Mouse (Mus musculus) erythroid progenitor cell, adult 5-6 weeks (primary cell): ENCODE measurements around the gene Gm14147. TPM values are rescaled to one million over a fixed set of nuclear protein-coding genes. Genes with fewer than 3 reads are reported as not detected.
"Not testable (repeated sequence)": the region's sequence is repeated elsewhere in the genome, so short reads cannot be mapped to it uniquely, and the experiment has no call there.

Source experiments
- ATAC-seq: replicated peaks from 2 replicates; pipeline ENCODE4 v1.8.0; 2016; ENCODE audit warnings: moderate number of reproducible peaks, mild to moderate bottlenecking, moderate TSS enrichment, inconsistent platforms; ENCODE audit not compliant: poor library complexity, low FRiP score, severe bottlenecking
- total RNA-seq, 2 experiments: library from RNA; stranded (forward) in 1 of 2; stranded (reverse) in 1 of 2; fragments of 150-400 nt in 1 of 2; fragments of 186-747, 209-891 nt in 1 of 2; gene quantifications; 2 replicates each; pipeline versions ENCODE4 v1.2.3 to v1.2.4; 2015 to 2017; ENCODE audit warnings: low replicate concordance in 2 of 2

Gene Gm14147
- total RNA-seq (2015; ENCODE audit: low replicate concordance) (not detected in 2 replicates), total RNA-seq (2017; ENCODE audit: low replicate concordance) (not detected in 2 replicates)

- ATAC-seq: not testable (repeated sequence)
Observed at GRCm38 (mm10) chr2:151097945-151098344, at the start of gene Gm14147. Gm14147 (plus strand) TSS chr2:151098245.

- ATAC-seq: no peak
Observed at GRCm38 (mm10) chr2:151056637-151057036, 41.4 kb upstream of the Gm14147 start.

- ATAC-seq: not testable (repeated sequence)
Observed at GRCm38 (mm10) chr2:151092250-151092649, 5.8 kb upstream of the Gm14147 start, which contains the start of gene Gm14151. Gm14151 (minus strand) TSS chr2:151092350.

Other genes starting within 250 kb of the Gm14147 start
- 7.2 and 29.8 TPM in 2 replicates for gene Abhd12, start 193.5 kb upstream of the Gm14147 start, total RNA-seq (2015; ENCODE audit: low replicate concordance)
- gene Abhd12, start 193.5 kb upstream of the Gm14147 start, total RNA-seq (2017; ENCODE audit: low replicate concordance): 18.1 and 19.9 TPM in 2 replicates
- 29.8 and 64.2 TPM in 2 replicates for gene Gins1, start 192.8 kb upstream of the Gm14147 start, total RNA-seq (2015; ENCODE audit: low replicate concordance)
- 66.7 and 67.6 TPM in 2 replicates for gene Gins1, start 192.8 kb upstream of the Gm14147 start, total RNA-seq (2017; ENCODE audit: low replicate concordance)
- gene Ninl, start 58.9 kb upstream of the Gm14147 start, total RNA-seq (2015; ENCODE audit: low replicate concordance): 19.8 and 28.5 TPM in 2 replicates
- gene Ninl, start 58.9 kb upstream of the Gm14147 start, total RNA-seq (2017; ENCODE audit: low replicate concordance): 65.6 and 69.2 TPM in 2 replicates
- 51.6 and 59.8 TPM in 2 replicates for gene Nanp, start 58.8 kb upstream of the Gm14147 start, total RNA-seq (2015; ENCODE audit: low replicate concordance)
- gene Nanp, start 58.8 kb upstream of the Gm14147 start, total RNA-seq (2017; ENCODE audit: low replicate concordance): 51.8 and 55.6 TPM in 2 replicates
- not detected in 2 replicates for gene Gm14151, start 5.9 kb upstream of the Gm14147 start, total RNA-seq (2015; ENCODE audit: low replicate concordance)
- not detected in 2 replicates for gene Gm14151, start 5.9 kb upstream of the Gm14147 start, total RNA-seq (2017; ENCODE audit: low replicate concordance)